Mouse (Mus musculus) c-Kit-positive CD71-positive TER-119-negative erythroid progenitor cells, embryonic 14.5 days (primary cell): ENCODE data around the gene Snx21.

Experiments used
- DNase-seq: peaks from one replicate; pipeline ENCODE4 v3.0.0-alpha.2; 2013; ENCODE audit warnings: low read depth

Snx21 gene

DNA sequence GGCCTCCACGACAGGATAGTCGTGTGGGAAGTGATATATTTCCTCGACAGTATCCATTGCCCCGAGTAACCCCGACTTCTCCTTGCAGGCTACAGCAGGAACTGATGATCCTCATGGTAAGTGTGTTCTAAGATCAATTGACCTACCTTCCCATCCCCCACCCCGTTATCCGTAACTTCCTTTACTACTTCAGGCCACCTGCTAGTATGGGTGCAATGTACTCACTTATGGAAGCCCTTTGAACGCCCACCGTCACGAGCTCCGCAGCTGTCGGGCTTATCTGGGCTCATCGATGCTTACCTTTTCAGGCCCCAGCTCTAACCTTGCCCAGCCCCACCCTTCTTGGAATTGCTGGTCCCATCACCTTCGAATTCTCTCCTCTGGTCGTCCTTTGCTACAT, 15.3 kb upstream of the Snx21 start:
- no peak for DNase-seq

DNA sequence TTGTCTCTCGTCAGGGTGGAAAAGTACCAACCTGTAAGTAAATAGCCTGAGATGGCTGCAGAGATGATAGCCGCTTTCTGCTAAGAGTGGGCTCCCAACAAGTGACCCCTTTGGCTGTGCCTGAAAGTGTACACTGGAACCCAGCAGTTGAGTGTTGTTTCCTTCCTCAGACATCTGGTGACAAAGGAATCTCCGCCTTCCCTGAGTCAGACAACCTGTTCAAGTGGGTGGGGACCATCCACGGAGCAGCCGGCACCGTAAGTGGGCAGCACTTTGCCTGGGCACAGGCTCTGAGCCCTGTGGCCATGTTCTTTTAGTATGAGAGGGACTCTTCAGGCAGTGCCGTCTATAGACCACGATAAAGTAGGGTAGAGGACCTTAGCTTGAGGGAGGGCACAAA, 14.5 kb upstream of the Snx21 start:
- DNase-seq, result no peak

- no peak for DNase-seq
Measured at GRCm38 (mm10) chr2:164773229-164773988, 12.2 kb upstream of the Snx21 start.

DNA sequence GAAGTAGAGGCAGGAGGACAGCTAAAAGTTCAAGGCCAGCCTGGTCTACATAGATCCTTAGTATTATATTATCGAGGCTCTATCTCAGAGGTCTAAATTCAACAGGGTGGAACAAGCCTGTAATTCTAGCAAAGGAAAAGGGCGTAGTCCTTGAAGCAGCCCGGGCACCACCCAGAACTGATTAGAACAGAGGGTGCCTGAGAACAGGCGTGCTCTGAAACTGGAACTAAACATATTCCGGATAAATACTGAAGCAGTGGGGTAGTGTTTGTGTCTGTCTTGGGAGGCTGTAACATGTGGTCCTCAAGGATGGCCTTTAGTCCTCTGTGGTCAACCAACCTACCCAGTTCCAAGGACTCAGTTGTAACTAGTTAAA, 11.6 kb upstream of the Snx21 start:
- no peak for DNase-seq

DNA sequence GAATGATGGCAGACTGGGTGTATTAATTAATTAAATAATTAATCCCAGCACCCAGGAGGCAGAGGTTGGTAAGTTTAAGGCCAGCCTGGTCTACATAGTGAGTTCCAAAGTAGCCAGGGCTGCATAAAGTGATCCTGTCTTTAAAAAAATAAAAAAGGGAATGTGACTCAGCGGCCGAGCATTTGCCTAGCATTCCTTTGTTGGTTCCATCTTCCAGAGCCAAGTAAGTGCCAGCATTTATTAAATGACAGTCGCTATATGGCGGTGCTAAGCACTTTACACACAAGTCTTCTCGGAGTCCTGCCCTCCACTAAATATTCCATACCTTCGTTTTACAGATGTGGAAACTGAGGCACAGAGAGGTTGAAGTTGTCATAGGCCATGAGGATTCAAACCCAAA, 9.5 kb upstream of the Snx21 start:
- DNase-seq, result no peak

DNA sequence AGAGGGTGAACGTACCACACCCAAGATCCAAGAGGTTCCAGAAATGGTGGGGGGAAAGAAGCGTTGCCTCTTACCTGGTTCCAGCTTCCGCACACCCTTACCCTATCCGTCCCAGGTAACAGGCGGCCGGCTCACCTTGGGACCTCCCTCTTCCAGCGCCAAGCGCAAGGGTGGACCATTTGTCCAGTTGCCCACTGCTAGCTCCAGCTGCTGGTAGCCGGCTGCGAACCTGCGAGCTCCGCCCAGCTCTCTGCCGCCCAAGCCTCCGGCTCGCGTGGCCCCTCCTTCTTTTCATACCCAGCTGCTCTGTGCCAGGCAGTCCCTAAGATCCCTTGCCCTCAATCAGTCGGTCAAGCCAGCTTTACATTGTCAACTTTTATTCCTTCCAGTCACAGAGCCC, 8.8 kb upstream of the Snx21 start:
- no peak for DNase-seq

GRCm38 (mm10) chr2:164777246-164778014, 8.2 kb upstream of the Snx21 start:
- no peak for DNase-seq

DNA sequence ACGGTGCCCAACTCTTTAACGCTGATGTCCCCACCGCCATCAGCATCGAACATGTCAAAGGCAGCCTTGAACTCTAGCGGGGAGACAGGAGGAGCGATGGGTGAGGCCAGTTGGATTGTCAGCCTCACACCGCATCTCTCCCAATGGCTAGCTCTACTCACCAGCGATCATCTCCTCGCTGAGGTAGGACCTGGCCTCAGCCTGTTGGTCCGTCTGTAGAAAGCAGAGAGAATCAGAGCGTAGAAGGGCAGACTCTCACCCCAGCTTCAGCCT, 7.7 kb upstream of the Snx21 start:
- DNase-seq, result no peak

GRCm38 (mm10) chr2:164778809-164779208, 6.8 kb upstream of the Snx21 start:
- no peak for DNase-seq

- DNase-seq, result no peak
Measured at GRCm38 (mm10) chr2:164779481-164780086, 6.0 kb upstream of the Snx21 start, which contains the start of gene Tnnc2. Gene Tnnc2, minus strand, starts transcription at chr2:164779967.

DNA sequence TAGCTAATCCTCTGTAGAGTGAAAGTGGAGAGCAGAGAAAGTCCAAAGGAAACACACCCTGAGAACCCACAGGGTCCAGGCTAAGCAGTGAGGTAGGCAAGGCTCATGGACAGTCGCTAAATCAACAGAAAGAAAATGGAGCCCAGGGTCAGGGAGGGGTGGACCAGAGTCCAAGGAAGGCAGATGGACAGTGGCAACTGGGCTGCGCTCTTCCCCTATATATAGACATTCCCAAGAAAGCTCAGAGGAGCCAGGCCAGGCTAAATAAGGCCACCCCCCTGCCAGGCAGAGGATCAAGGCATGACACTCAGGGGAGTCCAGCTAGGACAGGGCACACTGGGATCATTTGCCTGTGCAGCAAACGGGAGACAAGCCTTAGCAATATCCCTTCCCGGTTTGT, 3.7 kb upstream of the Snx21 start:
- DNase-seq, result no peak

DNA sequence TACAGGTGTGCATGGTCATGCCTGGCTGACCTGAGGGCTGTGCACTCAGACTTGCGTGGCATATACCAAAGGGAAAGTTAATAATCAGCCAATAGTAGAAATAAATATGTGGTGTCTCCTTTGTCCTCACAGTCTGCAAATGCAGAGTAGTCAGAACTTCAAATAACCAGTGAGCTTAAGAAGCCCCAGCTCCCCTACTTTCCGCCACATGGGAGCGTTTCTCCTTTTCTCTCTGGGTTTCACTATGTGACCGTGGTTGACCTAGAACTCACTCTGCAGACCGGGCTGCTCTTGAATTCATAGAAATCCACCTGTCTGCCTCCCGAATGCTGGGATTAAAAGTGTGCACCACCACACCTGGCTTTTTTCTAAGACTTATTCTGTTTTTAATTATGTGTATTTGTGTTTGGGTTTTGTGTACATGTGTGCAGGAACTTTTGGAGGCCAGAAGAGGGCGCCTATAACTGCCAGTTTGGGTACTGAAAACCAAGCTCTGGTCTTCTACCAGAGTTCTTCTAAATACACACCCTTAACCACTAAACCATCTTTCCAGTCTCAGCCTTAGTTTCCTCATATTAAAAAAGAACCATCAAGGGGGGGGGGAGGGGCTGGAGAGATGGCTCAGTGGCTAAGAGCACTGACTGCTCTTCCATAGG, 1.6 kb upstream of the Snx21 start:
- no peak for DNase-seq

- no peak for DNase-seq
Measured at GRCm38 (mm10) chr2:164784869-164785420, 678 bp upstream of the Snx21 start.

- DNase-seq, result no peak
Measured at GRCm38 (mm10) chr2:164786388-164786885, 814 bp downstream of the Snx21 start.

DNA sequence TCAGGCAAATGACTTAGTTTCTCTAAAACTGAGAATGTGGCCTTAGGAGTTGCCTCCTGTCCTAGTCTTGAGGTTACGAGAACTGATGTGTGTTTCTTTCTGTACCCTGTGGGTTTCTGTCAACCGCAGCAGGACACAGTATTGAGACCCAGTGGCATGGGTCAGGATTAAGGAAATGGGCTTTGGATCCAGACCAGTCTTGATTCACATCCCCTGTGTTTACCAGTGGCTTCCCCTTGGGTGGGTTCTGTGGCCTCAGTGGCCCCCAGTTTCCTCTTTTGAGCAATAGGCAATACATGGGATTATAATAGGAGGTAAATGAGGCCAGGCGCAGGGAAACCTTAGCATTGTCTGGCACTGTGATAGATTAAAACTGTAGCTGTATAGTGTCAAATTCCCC, 1.4 kb downstream of the Snx21 start:
- DNase-seq, result no peak

DNA sequence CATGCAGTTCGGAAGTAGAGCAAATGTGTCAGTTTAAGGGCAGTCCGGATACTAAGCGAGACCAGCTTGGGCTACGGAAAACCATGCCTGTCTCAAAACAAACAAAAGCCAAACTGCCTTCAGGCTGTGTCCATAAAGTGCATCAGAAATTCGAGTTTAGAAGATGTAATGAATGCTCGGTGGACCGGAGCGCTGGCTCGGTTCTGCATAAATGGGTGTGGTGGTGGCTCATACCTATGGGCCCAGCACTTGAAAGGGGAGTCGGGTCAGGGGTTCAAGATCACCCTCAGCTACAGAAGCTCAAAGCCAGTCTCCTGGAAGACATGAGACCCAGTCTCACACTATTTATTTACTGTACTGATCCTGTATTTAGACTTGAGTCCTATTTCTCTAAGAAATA, 2.2 kb downstream of the Snx21 start:
- no peak for DNase-seq

- DNase-seq, result no peak
Measured at GRCm38 (mm10) chr2:164788411-164788810, 2.8 kb downstream of the Snx21 start.

GRCm38 (mm10) chr2:164790451-164790850, 4.8 kb downstream of the Snx21 start:
- DNase-seq, result no peak

DNA sequence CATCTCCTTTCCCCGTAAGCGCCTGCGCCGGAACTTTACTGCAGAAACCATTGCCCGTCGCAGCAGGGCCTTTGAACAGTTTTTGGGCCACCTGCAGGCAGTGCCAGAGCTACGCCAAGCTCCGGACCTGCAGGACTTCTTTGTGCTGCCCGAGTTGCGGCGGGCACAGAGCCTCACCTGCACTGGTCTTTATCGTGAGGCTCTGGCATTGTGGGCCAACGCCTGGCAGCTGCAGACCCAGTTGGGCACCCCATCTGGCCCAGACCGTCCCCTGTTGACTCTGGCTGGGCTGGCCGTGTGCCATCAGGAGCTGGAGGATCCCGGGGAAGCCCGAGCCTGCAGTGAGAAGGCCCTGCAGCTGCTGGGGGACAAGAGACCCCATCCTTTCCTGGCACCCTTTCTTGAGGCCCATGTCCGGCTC, 6.2 kb downstream of the Snx21 start:
- no peak for DNase-seq

DNA sequence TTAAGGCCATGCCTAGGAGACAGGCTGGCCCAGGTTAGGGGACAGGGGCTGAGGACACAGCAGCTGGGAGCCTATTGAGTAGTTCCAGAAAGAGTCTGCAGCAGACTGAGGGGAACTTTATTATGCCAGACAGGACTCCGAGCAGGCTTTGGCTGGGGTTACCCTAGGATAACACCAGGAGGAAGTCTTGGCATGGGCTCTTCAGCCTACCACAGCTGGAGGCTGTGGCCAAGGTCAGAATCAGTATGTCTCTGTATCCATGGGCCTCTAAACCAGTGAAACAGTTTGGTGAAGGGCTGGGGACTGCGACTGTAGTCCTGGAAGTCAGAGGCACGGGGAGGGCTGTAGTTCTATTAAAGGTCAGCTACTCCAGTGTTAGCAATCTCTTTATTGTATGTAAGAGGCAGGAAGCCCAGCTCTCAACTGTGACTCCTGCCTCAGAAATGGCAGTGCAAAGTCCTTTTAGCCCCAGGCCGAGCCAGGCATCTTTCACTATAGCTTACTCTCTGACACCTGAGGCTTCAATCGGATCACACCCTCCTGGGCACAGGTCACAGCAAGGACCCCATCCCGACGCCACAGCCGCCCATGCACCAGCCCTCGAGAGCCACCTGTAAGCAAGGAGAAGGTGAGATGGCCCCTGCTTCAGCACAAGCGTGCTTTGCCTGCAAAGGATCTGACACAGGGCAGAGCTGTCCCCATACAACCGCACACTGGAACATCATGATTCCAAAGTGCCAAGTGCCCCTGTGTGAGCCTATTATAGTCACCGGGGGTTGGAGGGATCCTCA, 7.0 kb downstream of the Snx21 start:
- no peak for DNase-seq

DNA sequence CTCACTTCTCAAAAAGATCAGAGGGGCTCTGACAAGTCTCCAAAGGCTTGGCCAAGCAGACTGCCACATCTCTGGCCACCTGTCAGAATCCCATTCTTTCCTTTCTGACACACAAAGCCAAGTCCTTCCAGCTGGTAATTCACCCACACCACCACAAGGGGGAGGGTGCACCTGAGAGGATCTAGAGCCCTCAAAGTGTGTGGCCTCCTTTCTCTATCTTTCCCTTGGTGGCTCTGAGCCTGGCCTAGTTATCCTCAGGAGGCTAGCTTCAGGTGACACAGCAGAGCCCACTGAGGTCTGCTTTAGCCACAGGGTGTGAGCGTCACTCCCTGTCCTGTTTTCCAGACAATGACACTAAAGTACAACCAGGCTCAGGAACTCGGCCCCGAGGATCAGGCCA, 7.6 kb downstream of the Snx21 start:
- no peak for DNase-seq

DNA sequence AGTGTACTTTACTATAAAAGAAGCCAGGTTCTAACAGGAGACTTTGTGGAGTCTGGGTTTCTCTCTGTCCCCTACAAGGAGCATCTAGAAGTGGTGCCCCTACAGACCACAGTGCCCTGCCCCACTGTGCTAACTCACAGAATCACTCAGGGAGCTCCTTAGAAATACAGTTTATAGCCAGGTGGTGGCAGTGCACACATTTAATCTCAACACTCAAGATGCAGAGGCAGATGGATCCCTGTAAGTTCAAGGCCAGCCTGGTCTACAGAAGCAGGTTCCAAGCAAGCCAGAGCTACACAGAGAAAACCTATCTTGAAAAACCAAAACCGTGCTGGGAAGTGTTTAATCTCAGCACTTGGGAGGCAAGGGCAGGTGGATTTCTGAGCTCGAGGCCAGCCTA, 8.1 kb downstream of the Snx21 start:
- DNase-seq, result no peak
